Mouse (Mus musculus): Measurements from ENCODE around the gene Pycard. TPM values are rescaled to one million over a fixed set of nuclear protein-coding genes. Genes with fewer than 3 reads are reported as not detected.
A peak's percentile ranks its signal among the peaks of the same experiment; 100 is the strongest.
"Not testable (repeated sequence)": the region's sequence is repeated elsewhere in the genome, so short reads cannot be mapped to it uniquely, and the experiment has no call there.

Pycard gene
- 35.0 and 37.6 TPM in 2 replicates for polyA plus RNA-seq (2015; fragmentation: Nextera tagmentation; extraction: Ambion mirVana)

GRCm38 (mm10) chr7:127993341-127993977 is at the start of gene Pycard:
TSS of gene Pycard (minus strand) at chr7:127993867.
- 13% methylated on average over 18 of the region's 18 CpGs for WGBS
- Histone ChIP-seq H3K27ac (peak within 1 kb of the TSS; percentile 67), H3K9me3 (no peaks in the 10 kb centered on the region), H3K4me3 (peak within 1 kb of the TSS; percentile 37), H3K4me1 (peaks cover 16% of the 10 kb centered on the region; the same call in 1 of the 2 replicates), H3K27me3 (no peaks in the 10 kb centered on the region), H3K36me3 (peaks cover 28% of the 10 kb centered on the region), H3K4me2 (peak within 1 kb of the TSS; percentile 57), H3K9ac (peak within 1 kb of the TSS; percentile 32)
- ATAC-seq (ENCODE audit: borderline replicate concordance, extremely low read depth, low FRiP score, low TSS enrichment): peak; percentile 55; the same call in 1 of the 2 replicates

DNA sequence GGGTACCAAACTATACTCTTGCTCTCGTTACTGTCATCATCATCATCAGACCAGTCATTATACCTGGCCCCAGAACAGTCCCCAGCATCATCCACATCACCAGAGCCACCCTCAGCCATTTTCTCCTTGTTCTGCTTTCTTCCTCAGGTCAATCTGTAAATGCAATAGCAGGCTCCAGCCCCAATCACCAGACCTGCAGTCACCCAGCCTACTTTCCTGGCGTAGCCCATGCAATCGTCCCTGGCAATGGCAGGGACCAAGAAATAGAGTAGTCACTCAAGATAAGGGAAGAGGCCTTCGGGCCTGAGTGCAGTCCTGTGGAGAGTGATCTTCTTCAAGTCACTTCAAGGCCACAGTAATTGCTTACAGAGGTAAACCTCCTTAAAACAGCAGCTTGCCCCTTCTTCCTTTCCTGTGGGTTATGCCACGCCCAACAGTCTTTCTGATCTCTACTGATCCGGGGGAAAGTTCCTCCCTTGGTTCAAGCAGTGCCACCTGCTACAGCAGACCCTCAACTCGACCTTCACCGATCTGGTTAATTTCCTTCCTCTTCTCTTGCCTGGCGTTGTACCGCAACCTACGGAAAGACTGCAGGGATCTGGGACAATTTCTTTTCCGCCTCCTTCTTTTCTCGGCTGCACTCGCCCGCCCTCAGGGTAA is 48.6 kb upstream of the Pycard start:
- 77% methylated on average over 15 of the region's 15 CpGs for WGBS
- H3K36me3 ChIP-seq; H3K4me1 ChIP-seq; H3K4me3 ChIP-seq; ATAC-seq (ENCODE audit: borderline replicate concordance, extremely low read depth, low FRiP score, low TSS enrichment); H3K27ac ChIP-seq; H3K4me2 ChIP-seq; H3K9ac ChIP-seq; H3K27me3 ChIP-seq; H3K9me3 ChIP-seq: not testable (repeated sequence)

DNA sequence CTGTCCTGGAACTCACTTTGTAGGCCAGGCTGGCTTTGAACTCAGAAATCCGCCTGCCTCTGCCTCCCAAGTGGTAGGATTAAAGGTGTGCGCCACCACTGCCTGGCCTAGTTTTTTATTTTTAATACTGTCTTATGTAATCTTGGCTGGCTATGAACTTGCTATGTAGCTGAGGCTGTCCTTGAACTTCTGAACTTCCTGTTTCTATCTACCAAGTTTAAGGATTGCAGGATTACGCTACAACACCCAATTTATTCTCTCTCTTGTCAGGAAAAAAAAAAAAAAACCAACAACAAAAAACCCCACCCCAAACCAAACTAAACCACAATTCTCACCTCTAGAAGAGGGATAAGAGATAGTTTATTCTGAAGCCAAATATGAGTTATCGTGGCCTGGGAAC is 39.9 kb upstream of the Pycard start:
- no peak overlapping the region for H3K9ac ChIP-seq
- H3K4me2 ChIP-seq: no peak overlapping the region
- H3K4me3 ChIP-seq: no peak overlapping the region
- H3K27me3 ChIP-seq: no peaks in the 10 kb centered on the region
- no peaks in the 10 kb centered on the region for H3K9me3 ChIP-seq
- no peaks in the 10 kb centered on the region for H3K36me3 ChIP-seq
- H3K27ac ChIP-seq: no peak overlapping the region
- WGBS: 86% methylated on average over 4 of the region's 4 CpGs
- no peaks in the 10 kb centered on the region for H3K4me1 ChIP-seq
- no peak for ATAC-seq (ENCODE audit: borderline replicate concordance, extremely low read depth, low FRiP score, low TSS enrichment)

- Histone ChIP-seq H3K36me3 (no peaks in the 10 kb centered on the region), H3K4me3 (no peak overlapping the region), H3K27ac (no peak overlapping the region), H3K27me3 (no peaks in the 10 kb centered on the region), H3K9ac (no peak overlapping the region), H3K4me1 (no peaks in the 10 kb centered on the region), H3K9me3 (no peaks in the 10 kb centered on the region), H3K4me2 (no peak overlapping the region)
- 82% methylated on average over 3 of the region's 3 CpGs for WGBS
- ATAC-seq (ENCODE audit: borderline replicate concordance, extremely low read depth, low FRiP score, low TSS enrichment): no peak
Observed at GRCm38 (mm10) chr7:128032989-128033293, 39.3 kb upstream of the Pycard start.

DNA sequence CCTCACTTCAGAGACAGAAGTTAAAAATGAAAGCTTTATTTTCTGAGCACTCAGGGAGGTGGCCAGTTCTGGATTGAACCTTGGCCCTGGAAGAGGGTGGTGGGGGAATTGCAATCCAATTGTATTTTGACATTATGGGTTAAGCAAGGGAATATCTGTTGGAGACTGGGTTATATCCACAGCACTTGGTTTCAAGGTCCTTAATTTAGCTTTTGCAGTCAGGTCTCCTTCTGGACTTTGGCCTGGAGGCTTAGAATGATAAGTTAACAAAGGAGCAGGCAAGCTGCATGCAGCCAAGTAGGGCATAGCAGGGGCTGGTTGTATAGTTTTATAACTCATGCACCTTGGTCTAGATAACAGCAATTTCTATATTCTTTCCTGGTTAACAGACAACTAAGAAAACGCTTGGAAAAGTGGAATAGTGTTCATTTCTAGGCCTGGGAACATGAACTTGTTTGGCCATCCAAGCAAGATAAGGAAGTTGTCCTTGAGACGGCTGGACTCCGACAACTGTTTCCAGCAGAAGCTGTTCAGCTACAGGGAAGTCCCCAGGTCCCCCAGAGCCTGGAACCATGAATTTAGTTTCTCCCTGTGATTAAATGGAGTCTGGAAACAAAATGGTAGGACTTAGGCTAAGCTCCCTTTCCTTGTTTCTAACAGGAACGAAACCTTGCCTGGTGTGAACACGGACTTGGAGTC is 38.8 kb upstream of the Pycard start:
- ATAC-seq (ENCODE audit: borderline replicate concordance, extremely low read depth, low FRiP score, low TSS enrichment): no peak
- 83% methylated on average over 5 of the region's 5 CpGs for WGBS

GRCm38 (mm10) chr7:128031403-128031976 is 37.8 kb upstream of the Pycard start:
- H3K9me3 ChIP-seq: no peaks in the 10 kb centered on the region
- H3K27me3 ChIP-seq: no peaks in the 10 kb centered on the region
- H3K4me1 ChIP-seq: no peaks in the 10 kb centered on the region
- no peak overlapping the region for H3K27ac ChIP-seq
- no peaks in the 10 kb centered on the region for H3K36me3 ChIP-seq
- H3K4me3 ChIP-seq: no peak overlapping the region
- WGBS: 43% methylated on average over 9 of the region's 9 CpGs
- H3K4me2 ChIP-seq: no peak overlapping the region
- no peak for ATAC-seq (ENCODE audit: borderline replicate concordance, extremely low read depth, low FRiP score, low TSS enrichment)
- no peak overlapping the region for H3K9ac ChIP-seq

More for the DNA sequence above, 38.8 kb upstream of the Pycard start:
- no peaks in the 10 kb centered on the region for H3K9me3 ChIP-seq
- H3K27ac ChIP-seq: no peak overlapping the region
- H3K4me1 ChIP-seq: no peaks in the 10 kb centered on the region
- no peak overlapping the region for H3K4me3 ChIP-seq
- no peak overlapping the region for H3K9ac ChIP-seq
- no peak overlapping the region for H3K4me2 ChIP-seq
- H3K27me3 ChIP-seq: no peaks in the 10 kb centered on the region
- H3K36me3 ChIP-seq: no peaks in the 10 kb centered on the region

DNA sequence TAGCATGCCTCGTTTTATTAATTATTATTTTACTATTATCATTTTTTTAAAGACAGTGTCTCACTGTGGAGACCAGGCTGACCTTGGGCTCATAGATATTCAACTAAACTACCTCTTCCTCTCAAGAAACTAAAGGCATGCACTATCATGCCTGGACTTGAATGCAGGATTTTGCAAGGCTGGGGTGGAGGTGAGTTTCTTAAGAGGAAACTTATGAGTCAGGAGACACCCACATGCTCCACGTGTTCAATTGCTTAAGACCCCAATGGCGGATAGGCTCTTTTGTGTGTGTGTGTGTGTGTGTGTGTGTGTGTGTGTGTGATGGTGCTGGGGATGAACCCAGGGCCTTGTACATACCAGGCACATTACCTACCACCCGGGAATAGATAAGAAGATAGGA is 31.7 kb upstream of the Pycard start:
- WGBS: 62% methylated on average over 4 of the region's 4 CpGs

GRCm38 (mm10) chr7:128024932-128025331 is 31.3 kb upstream of the Pycard start:
- no peaks in the 10 kb centered on the region for H3K27me3 ChIP-seq
- WGBS: 76% methylated on average over 4 of the region's 4 CpGs
- H3K4me3 ChIP-seq: no peak overlapping the region
- no peak overlapping the region for H3K9ac ChIP-seq
- no peak overlapping the region for H3K27ac ChIP-seq
- H3K4me2 ChIP-seq: no peak overlapping the region
- no peak for ATAC-seq (ENCODE audit: borderline replicate concordance, extremely low read depth, low FRiP score, low TSS enrichment)
- no peaks in the 10 kb centered on the region for H3K9me3 ChIP-seq
- no peaks in the 10 kb centered on the region for H3K36me3 ChIP-seq
- no peaks in the 10 kb centered on the region for H3K4me1 ChIP-seq

More for the DNA sequence above, 31.7 kb upstream of the Pycard start:
- H3K9me3 ChIP-seq: no peaks in the 10 kb centered on the region
- H3K4me2 ChIP-seq: no peak overlapping the region
- no peaks in the 10 kb centered on the region for H3K4me1 ChIP-seq
- H3K9ac ChIP-seq: no peak overlapping the region
- no peak overlapping the region for H3K27ac ChIP-seq
- H3K36me3 ChIP-seq: no peaks in the 10 kb centered on the region
- H3K27me3 ChIP-seq: no peaks in the 10 kb centered on the region
- no peak for ATAC-seq (ENCODE audit: borderline replicate concordance, extremely low read depth, low FRiP score, low TSS enrichment)
- H3K4me3 ChIP-seq: no peak overlapping the region

DNA sequence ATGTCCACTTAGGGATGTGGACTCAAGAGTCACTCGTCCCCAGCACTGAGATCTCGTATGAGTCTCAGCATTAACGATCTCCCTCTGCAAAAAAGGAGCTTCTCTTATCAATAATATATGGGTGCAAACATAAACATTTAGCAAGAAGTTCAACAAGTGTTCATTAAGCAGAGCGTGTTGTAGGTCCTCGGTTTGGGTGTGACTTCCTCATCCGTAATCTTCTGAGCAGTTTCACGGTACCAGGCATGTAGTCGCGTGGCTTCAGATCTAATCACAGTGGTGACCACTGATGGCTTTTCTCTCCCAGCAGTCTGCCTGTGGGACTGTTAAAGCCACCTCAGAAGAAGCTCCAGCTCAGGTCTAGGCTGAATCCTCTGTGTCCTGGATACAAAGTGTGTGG is 30.7 kb upstream of the Pycard start:
- no peak overlapping the region for H3K4me2 ChIP-seq
- no peak overlapping the region for H3K27ac ChIP-seq
- 66% methylated on average over 9 of the region's 9 CpGs for WGBS
- no peaks in the 10 kb centered on the region for H3K36me3 ChIP-seq
- no peak for ATAC-seq (ENCODE audit: borderline replicate concordance, extremely low read depth, low FRiP score, low TSS enrichment)
- H3K9me3 ChIP-seq: no peaks in the 10 kb centered on the region
- H3K27me3 ChIP-seq: no peaks in the 10 kb centered on the region
- no peak overlapping the region for H3K4me3 ChIP-seq
- no peaks in the 10 kb centered on the region for H3K4me1 ChIP-seq
- H3K9ac ChIP-seq: no peak overlapping the region

DNA sequence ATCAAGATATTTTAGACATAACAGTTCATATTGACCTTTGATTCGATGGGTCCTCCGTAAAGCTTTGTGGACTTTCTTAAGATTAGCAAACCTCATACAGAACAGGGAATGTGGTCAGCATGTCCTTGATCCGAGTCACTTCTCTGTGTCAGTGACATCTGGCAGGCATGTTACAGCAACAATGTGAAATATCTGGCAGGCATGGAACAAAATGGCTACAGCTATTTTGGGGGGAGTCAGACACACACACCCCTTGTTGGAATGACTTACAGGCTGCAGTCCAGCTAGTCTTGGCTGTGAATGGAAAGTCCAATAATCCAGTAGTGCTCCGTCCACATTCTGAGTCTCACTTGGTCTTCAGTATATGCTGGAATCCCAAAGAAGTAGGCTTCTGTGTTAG is 29.9 kb upstream of the Pycard start:
- H3K4me2 ChIP-seq: no peak overlapping the region
- 66% methylated on average over 4 of the region's 4 CpGs for WGBS
- no peak for ATAC-seq (ENCODE audit: borderline replicate concordance, extremely low read depth, low FRiP score, low TSS enrichment)
- no peaks in the 10 kb centered on the region for H3K4me1 ChIP-seq
- no peak overlapping the region for H3K9ac ChIP-seq
- H3K27ac ChIP-seq: no peak overlapping the region
- no peaks in the 10 kb centered on the region for H3K36me3 ChIP-seq
- H3K27me3 ChIP-seq: no peaks in the 10 kb centered on the region
- H3K9me3 ChIP-seq: no peaks in the 10 kb centered on the region
- H3K4me3 ChIP-seq: no peak overlapping the region

DNA sequence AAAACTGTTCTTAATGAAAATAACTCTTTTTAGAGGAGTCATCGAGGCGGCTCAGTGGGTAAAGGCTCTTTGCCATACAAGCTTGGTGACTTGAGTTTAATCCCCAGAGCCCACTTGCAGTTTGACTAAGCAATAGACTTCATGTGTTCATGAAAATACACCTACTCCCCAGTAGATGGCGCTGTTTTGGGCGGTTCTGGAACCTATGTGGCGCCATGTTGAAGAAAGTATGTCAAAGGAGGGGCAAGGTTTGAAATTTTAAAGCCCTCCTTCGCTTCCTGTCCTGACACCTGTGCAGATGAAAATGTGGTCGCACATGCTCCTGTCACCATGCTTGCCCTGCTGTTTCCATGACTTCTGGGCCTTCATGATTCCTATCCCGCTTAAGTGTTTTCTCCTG is 29.3 kb upstream of the Pycard start:
- Histone ChIP-seq H3K4me2 (no peak overlapping the region), H3K27ac (no peak overlapping the region), H3K27me3 (no peaks in the 10 kb centered on the region), H3K36me3 (no peaks in the 10 kb centered on the region), H3K4me1 (no peaks in the 10 kb centered on the region), H3K9ac (no peak overlapping the region), H3K9me3 (no peaks in the 10 kb centered on the region; the same call in 1 of the 2 replicates), H3K4me3 (no peak overlapping the region)
- no peak for ATAC-seq (ENCODE audit: borderline replicate concordance, extremely low read depth, low FRiP score, low TSS enrichment)
- WGBS: 59% methylated on average over 8 of the region's 8 CpGs

DNA sequence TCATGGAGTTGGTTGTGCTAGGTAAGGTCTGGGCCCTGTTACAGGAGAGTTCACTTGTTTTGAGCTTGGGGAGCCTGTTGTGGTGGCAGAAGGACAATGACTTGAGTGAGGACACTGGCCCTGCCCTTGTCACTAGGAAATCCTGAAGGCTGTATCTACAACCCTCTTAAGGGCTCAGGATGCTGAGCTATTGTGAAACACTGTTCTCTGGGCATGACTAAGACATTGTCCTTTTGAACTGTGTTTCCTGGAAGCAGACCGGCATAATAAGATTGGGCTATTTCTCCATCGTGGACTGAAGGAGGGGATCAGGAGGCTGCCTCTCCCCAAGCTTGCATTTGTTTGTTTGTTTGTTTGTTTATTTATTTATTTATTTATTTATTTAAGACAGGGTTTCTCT is 25.5 kb upstream of the Pycard start:
- ATAC-seq (ENCODE audit: borderline replicate concordance, extremely low read depth, low FRiP score, low TSS enrichment): no peak
- Histone ChIP-seq H3K4me2 (no peak overlapping the region), H3K36me3 (no peaks in the 10 kb centered on the region), H3K4me3 (no peak overlapping the region), H3K4me1 (peaks cover 10% of the 10 kb centered on the region), H3K27ac (no peak overlapping the region), H3K9me3 (no peaks in the 10 kb centered on the region; the same call in 1 of the 2 replicates), H3K27me3 (no peaks in the 10 kb centered on the region), H3K9ac (no peak overlapping the region)
- 65% methylated on average over 2 of the region's 2 CpGs for WGBS

All from lung, embryonic 15.5 days (tissue).